Mouse (Mus musculus) c-Kit-positive CD71-positive TER-119-positive erythroid progenitor cells, embryonic 14.5 days (primary cell): ENCODE measurements around the gene Ankmy1.

Experiments used
- DNase-seq: peaks from one replicate; pipeline ENCODE4 v3.0.0-alpha.2; 2013; ENCODE audit warnings: low spot score

Ankmy1 gene

DNA sequence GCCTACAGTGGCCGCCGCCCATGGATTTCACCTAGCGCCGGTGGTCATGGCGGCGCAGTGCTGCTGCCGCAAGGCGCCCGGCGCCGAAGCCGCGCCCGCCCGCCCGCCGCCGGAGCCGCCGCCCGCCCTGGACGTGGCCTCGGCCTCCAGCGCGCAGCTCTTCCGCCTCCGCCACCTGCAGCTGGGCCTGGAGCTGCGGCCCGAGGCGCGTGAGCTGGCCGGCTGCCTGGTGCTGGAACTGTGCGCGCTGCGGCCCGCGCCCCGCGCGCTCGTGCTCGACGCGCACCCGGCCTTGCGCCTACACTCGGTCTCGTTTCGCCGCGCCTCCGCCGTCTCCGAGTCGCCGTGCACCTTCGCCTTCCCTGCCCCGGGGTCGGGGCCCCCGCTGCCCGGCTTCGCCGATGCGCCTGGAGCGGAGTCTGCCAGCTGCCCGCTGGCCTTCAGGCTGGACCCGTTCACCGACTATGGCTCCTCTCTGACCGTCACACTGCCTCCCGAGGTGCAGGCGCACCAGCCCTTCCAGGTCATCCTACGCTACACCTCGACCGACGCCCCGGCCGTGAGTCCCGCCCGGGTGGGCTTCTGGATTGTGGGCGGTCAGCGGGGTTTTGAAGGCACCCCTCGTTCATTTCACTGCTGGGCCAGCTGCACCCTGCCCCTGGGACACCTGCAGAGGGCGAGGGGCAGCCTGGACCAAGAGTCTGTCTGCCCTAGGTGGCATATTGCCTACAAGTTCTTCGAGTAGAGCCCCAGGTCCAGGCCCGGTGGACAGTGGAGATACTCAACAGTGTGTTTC, 8.4 kb upstream of the Ankmy1 start:
- DNase-seq: no peak

DNA sequence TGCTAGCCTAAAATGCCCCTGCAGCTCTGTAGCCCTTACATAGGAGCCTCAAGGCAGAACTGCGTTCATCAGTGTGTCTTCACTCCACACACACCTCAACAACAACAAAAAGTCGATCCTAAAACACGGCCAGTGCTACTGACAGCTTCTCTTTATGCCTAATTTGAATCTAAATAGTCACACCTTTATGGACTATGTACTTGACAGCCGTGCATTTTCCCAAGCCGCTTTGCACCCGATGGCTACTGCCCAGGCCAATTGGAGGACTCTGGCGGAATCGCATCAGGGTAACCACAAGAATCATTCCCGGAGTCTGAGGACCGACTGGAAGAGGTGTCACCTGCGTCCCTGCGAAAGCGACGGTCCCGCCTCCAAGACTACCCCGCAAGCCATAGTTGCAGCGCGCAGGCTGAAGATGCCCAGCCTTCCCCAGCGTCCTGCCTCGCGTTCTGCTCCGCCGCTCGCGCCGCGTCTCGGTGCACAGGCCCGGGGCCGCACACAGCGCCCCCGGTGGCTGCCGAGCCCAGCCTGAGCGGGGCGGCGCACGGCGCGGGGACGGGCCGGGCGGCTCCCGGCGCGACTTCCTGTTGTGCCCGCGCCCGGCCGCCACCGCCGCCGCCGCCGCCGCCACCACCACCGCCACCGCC, 7.7 kb upstream of the Ankmy1 start, which contains the start of gene Rnpepl1:
Gene Rnpepl1, plus strand, starts transcription at position 545 of the 647 bp plus-strand sequence.
- DNase-seq: peak; percentile 29

- DNase-seq: no peak
These were observed 6.4 kb upstream of the Ankmy1 start for GRCm38 (mm10) chr1:92909068-92909467.

GRCm38 (mm10) chr1:92908664-92909063, 6.0 kb upstream of the Ankmy1 start:
- no peak for DNase-seq

DNA sequence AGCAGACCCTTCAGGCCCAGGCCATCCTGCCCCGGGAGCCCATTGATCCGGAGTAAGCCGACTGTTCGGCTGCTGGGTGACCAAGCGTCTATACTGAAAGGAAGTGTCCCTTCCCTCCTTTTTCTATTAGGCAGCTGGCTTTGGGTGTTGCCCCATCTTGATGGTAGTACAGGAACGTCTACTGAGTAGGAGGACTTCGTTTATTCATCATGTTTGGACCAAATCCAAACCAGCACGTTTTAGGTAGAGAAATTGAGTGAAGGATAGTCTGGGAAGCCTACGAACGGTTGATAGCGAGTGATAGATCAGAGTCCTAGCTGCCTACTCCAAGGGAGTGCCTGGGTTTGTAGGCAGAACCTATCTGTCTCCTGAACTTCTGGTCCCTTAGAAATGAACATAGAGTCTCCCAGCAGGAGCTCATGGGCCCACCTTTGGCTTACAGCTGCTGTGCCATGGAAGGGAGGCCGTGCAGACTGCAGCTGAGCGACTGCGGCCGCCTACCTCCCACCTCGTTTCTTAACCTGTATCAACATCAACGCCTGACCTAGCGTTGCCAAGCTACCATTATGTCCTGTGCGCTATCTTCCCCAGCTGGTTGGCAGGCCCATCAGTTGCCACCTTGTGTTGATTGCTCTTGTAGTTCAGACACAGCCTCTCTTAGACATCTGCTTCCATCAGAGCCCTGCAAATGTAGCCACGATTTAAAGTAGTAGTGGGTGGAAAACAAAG, 5.1 kb upstream of the Ankmy1 start:
- no peak for DNase-seq

DNA sequence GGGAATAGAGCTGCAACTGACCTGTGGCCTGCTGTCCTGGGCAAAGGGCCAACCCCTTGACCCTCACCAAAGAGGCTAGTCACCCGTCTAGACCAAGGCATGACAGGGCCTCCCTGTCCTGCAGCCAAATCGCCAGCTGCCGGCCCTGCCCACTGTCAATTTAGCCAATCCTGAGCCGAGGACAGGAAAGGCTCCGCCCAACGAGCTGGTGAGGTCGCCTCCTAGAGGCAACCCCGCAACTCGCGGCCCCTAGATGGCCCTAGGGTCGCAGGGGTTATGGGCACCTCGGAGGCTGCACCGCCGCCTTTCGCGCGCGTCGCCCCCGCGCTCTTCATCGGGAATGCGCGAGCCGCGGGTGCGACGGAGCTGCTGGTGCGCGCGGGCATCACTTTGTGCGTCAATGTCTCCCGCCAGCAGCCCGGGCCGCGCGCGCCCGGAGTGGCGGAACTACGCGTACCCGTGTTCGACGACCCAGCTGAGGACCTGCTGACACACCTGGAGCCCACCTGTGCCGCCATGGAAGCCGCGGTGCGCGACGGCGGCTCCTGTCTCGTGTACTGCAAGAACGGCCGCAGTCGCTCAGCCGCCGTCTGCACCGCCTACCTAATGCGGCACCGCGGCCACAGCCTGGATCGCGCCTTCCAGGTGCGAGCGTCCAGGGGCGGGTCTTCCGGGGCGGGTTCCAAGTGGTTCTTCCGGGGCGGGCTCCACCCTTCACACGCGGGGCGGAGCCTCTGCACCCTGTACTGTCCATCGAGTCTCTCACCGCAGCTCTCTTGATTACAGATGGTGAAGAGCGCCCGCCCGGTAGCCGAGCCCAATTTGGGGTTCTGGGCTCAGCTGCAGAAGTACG, 4.3 kb upstream of the Ankmy1 start, which contains the start of gene Dusp28:
Gene Dusp28, plus strand, starts transcription at position 203 of the 853 bp plus-strand sequence.
- DNase-seq: peak; percentile 86

DNA sequence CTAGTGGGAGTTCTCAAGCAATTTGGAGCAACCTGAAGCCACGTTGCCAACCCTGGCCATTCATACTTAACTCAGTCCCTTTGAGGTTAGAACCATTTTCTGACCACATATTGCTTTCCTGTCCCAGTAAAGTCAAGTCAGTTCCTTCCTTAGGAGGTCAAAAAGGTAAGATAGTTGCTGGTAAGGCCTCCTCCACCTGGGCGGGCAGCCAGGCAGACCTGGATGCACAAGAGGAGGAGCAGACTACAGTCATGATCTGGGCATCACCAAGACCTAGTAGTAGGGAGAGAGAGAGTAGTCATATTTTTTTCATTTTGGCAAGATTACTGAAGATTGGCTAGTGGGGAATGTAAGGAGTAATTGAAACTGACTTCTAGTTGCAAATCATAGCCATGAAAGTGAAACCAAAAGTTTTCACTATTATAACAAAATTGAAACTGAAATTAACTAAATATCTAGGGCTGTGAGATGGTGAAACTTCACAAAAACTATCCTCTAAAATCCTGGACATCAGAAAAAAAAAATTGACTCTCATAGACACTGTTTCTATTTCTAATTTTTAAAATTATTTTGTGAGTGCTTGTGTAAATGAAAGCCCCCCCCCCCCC, 3.1 kb upstream of the Ankmy1 start:
- DNase-seq: no peak

- no peak for DNase-seq
These were observed 921 bp upstream of the Ankmy1 start for GRCm38 (mm10) chr1:92903627-92904026.

- DNase-seq: peak; percentile 58
These were observed 7.6 kb downstream of the Ankmy1 start for GRCm38 (mm10) chr1:92895089-92895488.

GRCm38 (mm10) chr1:92893896-92894295, 8.8 kb downstream of the Ankmy1 start:
- DNase-seq: no peak

GRCm38 (mm10) chr1:92892791-92893190, 9.9 kb downstream of the Ankmy1 start:
- DNase-seq: no peak

DNA sequence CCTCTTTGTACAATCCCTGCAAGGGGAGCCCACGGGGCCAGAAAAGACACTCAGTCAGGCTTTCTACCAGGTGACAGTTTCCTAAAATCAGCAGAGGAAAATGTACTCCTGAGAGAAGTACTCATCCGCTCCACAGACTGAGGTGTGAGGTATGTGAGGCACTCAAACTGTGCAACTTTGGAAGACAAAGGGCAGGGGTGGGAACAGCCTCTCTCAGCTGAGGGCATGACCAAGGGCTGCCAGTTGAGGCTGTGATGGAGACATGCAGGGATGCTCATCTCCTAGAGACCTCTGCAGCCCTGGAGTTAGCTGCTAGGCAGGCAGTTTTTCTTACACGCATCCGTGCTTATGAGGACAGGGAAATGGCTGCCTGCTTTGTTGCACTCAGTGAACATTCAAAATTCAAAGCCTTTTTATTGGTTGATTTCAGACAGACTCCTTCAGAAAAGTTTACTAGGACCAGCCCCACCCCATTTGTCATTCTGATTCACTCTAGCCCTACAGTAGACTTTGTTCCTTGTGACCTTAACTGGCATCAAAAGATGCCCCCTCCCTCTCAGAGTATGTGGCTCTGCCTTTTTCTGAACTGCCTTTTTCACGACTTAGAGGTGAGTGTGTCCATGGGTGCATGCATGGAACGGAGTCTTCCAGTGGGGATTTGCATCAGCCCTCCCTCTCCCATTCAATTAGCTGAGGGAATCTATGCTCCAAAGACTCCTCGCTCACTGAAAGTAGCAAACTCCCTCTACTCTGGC, 13.6 kb downstream of the Ankmy1 start:
- DNase-seq: no peak

- DNase-seq: no peak
These were observed 20.7 kb downstream of the Ankmy1 start for GRCm38 (mm10) chr1:92881982-92882381.

GRCm38 (mm10) chr1:92880101-92880500, 22.6 kb downstream of the Ankmy1 start:
- DNase-seq: no peak

DNA sequence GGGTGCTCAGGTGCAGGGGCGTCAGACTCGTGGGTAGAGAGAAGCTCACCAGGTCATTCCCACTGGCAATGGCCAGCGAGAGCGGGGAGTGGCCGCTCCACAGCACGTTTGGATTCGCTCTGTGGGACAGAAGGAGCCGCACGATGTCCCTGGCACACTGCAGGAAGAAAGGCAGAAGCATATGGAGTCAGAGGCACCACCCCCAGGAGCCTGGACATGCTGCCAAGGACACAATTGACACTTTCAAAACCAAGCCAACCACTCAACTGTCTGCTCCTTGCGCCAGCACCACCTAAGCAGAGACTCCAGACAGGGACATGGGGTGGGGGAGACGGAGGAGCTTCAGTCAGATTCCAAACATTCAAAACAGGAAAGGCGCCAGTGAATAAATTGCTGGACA, 23.4 kb downstream of the Ankmy1 start:
- no peak for DNase-seq

DNA sequence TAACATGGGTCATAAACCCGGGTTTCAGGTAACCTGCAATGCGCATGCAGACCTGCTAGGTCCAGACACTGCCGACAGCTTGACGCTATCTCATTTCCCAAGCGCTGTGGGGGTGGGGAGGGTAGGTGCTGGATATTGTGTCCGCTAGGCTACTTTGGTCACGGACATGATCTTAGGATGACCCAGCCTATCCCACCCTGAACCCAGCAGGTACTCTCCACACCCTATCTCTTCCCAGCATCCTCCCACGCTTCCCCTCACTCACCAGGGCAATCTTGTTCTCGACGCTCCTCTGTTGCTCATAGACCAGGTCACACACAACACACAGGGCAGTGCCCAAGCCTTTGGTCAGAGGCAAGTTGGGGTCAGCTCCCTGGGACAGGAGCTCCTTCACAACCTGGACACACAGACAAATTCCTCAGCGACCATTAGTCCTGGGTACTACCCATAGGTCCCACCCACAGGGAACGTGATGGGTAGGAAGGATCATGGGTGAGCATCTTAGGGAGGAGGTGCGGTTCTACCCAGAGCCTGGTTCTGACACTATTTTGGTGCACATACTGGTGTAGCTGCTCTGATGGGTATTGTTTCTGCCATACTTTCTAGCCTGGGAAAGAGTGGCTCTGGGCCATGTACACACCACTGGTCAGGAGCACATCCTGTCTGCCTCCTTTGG, 24.5 kb downstream of the Ankmy1 start:
- DNase-seq: no peak

GRCm38 (mm10) chr1:92877431-92877978, 25.2 kb downstream of the Ankmy1 start:
- no peak for DNase-seq

- DNase-seq: no peak
These were observed 27.2 kb downstream of the Ankmy1 start for GRCm38 (mm10) chr1:92875360-92876111.

GRCm38 (mm10) chr1:92874011-92874410, 28.7 kb downstream of the Ankmy1 start:
- no peak for DNase-seq
